Mouse (Mus musculus): ENCODE data around the gene Exosc7.

Exosc7 gene

DNA sequence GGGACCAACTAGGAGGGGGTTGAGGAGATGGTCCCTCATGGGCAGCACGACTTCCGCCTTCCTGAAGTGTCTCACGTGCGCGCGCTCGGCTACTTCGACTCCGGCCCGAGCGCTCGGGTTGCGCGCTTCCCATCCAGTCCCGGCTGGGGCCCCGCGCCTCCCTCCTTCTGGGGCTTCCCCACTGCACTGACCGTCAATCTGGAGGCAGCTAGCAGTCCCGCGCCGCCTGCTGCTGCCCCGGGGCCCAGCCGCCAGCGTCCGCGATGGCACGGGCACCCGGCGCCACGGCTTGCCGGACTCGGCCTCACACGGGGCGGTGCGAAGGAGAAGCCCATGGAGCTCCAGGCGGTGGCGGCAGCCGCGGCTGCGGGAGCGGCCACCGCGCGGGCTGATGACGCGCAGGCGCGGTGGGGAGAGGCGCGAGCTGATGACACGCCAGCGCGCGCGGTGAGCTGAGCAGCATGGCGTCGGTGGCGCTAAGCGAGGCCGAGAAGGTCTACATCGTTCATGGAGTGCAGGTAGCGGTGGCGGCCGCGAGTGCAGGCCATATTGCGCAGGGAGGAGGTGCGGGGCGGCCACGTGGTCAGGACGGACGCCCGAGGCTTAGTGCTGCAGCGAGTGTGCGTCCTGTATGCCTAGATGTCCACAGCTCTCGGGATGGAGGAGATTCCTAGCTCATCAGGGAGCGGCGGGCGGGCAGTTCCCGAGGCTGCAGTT is at the start of gene Exosc7, which contains the start of gene Zdhhc3:
Gene Exosc7 (plus strand): TSS at position 411 of the 717 bp plus-strand sequence.
Gene Zdhhc3 (minus strand): TSS at position 401 of the 717 bp plus-strand sequence.
- DNase-seq = peak; percentile 88

DNA sequence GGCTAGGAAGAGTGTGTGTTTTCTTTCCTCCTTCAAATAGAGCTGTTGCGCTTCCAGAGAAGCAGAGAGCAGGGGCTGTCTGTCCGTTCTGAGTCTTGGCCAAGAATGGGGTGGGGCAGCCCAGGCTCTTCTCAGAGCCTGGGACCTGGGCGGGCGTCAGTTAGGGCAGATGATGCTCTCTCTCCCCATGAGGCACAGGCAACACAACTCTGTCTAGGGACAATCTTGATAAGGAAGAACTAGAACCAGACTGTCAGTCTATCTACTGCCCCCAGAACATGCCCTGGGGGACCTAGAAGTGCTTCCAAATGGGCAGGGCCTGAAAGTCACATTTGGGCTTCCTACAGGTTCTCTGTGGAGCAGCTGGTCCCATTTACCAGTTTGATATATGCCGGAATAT is 33.9 kb upstream of the Exosc7 start:
- DNase-seq = no peak

DNA sequence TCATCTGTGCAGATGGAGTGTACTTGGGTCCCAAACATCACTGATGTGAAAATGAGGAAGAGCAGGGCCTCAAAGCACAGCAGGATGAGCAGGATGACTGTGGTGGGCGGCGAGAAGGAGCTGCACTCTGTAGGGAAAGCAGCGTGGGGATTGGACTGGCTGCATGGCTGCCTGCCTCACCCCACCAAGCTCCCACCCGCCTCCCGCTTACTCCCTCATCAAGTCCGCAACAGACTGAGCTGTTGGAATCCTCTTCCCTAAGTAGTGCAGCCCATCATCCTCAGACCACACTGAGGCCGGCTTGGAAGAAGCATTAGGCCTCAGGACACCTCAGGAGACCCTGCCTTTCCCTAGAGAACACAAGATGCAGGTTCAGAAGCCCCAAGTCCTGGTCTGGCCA is 32.7 kb upstream of the Exosc7 start:
- DNase-seq = no peak

DNA sequence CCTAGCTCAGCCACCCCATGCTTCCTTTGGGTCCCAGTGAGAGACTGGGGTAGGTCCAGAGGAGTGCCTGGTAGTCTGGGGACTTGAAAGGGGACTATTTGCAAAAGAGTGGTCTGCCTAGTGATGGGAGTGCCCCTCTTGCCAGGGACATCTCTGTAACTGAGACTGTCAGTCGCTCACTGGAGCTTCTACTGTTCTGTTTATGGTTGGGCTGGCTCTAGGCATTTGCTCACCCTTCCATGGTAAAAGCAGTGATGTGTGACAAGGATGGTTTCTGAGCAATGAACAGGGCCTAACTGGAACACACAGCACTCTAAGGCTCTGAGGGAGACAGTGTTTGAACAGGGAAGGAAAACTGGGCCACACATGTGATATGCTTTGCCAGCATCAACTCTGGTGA is 32.2 kb upstream of the Exosc7 start:
- DNase-seq = no peak

DNA sequence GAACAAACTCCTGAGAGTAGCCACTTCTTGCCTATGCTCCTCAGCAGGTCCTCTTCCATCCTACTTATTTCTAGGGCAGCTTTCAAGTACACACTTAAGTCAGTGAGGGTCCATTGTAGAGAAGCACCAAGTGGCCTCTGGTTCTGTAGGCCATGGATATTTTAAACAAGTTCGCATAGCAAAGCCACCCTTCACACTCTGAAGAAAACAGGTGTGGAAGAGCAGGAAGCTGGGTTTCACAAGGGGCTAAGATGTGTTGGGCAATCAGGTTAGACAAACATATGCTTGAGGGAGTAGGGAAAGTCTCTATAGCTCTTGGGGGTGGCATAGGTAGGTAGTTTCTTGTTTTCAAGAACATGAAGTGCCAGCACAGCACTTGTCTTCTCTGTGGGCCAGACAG is 27.6 kb upstream of the Exosc7 start:
- DNase-seq = no peak

DNA sequence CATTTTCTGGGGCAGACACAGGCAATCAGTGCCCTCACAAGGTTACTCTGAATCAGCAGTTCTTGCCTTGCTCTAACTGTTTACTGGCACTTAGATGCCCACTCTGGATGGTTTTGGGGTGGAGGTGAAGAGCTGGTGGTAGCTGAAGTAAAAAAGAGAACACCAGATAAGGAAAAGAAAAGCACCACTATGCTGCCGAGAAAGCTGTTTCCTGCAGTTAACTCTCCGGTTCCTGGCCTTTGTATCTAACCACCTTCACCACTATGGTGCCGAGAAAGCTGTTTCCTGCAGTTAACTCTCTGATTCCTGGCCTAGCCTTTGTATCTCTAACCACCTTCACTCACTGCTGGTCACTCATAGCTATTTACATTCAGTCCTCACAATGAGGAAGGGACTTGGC is 25.5 kb upstream of the Exosc7 start:
- DNase-seq = no peak

DNA sequence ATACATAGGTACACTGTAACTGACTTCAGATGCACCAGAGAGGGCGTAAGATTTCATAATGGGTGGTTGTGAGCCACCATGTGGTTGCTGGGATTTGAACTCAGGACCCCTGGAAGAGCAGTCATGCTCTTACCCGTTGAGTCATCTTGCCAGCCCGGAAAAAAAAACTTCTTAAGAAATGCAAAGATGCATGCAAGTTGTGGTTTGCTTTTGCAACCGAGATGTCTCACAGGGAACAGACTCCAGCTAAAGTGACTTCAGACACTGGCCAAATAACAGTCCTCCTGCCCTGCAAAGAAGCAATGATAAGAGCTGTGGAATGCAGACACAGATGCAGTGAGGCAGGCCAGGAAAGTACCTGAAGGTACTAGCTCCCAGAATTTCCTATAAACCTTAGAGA is 22.2 kb upstream of the Exosc7 start:
- no peak for DNase-seq

DNA sequence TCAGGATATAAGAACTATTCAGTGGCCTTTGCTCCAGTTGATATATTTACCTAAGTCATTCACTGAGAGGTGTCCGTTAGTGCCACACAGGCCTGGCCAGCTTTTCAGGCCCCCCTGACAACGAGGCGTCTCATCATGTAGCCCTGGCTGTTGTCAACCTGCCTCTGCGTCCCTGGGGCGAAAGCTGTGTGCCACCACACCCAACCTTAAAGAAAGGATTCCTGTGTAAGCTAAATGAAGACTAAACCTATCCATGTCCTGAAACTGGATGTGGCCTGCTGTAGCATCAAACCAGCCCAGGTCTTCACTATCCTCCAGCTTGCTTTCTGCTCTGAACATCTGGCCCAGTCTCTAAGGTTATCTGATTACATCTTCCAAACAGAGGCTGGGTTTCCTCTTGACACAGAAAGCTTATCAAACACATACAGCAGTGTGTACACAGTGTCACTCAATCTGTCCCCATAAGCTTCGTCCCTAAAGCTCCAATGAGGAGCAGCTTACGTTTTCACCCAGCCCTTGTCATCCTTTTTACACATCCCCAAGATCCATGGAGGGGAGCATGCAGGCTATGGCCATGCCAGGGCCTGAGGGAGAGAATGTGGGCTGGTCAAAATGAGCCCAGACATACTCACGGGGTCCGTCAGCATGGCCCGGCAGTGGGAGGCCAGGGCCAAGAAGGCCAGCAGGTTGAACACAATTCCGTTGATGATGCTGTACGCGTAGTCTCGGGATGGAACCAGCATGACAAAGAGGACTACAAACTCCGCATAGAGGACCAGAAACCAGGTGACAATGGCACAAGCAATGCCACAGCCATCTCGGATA is 13.2 kb upstream of the Exosc7 start:
- DNase-seq = no peak

DNA sequence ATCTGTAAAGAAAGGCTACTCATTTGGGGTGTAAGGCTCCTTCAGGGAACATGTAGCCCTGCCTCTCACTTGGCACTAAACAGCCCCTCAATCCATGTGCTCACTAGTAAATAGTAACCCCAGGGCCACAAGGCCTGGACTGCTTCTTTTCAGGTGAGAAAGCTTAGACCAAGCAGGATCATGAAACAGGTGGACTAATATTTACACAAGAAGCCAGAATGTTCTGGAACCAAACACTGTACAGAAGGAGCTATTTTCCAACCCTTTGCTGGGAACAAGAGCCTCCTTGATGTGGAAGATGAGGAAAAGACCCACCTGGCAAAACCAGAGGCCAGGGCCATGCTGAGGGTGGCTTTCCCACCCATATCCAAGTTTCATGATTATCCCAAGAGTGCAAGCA is 9.6 kb upstream of the Exosc7 start:
- DNase-seq = no peak

DNA sequence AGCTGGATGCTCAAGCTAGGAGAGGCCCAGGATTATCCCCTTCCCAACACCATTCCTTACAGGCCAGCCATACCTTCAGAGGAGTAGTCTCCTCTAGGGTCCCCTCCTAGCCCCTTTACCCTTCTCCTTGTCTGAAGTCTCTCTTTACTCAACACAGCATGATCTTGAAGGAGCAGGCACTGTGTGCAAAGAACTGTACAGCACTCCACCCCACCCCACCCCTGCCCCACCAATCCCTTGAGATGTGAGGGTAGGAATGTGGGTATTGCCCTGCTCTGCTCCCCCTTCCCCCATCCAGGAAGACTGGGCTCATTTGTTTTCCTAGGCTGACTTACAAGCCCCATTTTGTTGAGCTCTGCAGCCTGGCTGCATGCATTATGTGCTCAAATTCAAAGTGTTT is 8.7 kb upstream of the Exosc7 start:
- no peak for DNase-seq

DNA sequence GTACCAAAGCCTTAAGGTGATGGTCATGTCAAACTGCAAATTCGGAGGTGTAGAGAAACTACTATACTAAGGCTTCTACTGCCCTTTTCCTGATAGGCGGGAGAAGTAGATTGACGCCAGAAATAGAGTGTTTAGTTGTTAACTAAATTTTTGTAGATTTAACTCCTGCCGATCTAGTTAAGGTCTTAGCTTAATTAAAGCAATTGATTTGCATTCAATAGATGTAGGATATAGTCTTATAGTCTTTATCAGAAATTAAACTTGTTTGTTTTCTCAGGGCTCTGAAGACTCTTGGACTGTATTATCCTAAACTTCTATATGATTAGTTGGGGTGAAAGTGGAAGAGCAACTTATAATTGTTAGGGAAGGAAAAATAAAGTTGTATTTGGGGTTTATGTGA is 5.8 kb upstream of the Exosc7 start:
- DNase-seq = no peak

DNA sequence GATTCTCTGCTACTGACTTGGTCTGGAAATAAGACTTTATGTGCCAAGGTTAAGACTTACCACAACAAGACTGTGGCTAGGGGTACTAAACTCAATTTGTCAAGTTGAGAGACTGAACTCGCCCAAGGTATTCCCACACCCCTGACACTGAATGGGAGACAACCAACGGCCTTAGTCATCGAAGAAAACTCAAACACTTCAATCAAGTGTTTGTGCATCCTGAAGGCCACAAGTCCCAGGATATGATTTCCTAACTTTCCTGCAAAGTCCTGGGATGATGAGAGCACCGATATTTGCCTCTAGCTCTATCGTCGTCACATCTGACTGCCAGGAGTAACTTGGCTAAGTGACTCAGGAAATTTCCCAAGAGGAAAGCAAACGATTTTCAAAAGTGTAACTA is 3.8 kb upstream of the Exosc7 start:
- no peak for DNase-seq

DNA sequence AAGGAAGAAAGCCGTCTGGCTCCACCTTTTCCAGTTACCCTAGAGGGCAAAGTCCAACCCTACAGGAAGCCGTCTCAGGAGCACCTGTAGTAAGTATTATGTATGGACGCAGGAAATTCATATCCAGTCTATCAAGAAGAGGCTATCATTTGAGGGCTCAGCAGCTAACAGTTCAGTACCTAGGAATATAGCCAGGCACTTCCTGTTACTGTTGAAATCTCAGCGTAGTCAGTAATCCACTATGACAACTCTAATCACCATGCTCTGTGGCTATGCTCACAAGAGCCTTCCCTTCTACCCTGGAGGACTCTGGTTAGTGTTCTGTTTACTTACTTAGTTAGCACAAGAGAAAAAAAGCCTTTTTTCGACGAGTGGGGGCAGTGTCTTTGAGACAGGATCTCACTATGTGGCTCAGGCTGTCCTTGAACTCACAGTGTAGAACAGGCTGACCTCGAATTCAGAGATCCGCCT is 1.2 kb upstream of the Exosc7 start:
- no peak for DNase-seq

DNA sequence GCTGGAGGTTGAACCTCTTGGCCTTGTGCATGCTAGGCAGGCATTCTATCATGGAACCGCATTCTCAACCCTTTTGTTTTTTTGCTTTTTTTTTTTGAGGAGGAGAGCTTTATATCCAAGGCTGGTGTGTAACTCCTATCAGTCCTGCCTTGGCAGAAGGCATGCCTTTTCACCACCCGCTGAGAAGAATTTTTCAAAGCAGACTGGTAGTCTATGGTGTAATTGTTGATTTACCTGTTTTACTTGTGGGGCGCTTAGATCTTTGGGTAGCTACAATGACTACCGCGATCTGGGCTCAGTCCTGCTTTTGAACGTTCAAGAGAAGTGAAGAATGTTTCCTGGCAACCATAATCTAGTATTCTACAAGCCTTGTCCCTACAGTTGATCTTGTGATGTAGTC is 916 bp downstream of the Exosc7 start:
- DNase-seq = no peak

DNA sequence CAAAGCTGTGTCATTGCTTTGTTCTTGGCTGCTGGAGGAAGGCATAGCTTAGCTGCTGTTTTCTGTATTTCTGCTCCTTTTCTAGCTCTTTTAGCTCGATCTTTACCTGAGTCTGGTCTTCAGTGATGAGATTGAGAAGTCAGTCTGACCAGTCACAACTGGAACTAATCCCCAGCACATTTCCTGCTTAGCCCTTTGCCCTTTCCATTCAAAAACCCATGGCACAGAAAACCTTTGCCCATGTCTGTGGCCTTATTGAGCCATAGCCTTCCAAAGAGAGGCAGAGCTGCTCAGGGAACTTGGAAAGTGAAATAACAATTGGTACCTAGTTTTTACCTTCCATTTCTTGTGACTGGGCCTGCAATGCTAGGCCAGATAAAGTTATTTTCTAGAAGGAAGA is 2.6 kb downstream of the Exosc7 start:
- DNase-seq = no peak

DNA sequence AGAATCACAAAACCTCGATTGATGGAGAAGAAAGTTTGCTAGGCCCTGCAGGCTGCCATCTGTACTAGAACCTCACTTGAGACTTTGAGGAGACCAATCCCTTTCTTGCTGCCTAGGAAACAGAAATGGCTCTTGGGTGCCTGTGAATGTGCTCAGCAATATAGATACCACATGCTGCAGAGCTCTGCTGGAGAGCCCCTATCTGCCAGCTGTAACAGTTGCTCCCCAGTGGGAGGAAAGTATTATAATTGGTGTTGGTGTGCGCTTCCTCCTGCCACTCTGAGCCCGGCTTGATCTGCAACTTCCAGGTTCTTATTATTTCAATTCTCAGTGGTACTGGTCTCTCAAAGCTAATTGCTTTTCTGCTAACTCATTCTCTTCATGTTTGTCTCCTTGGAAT is 10.0 kb downstream of the Exosc7 start:
- DNase-seq = no peak

DNA sequence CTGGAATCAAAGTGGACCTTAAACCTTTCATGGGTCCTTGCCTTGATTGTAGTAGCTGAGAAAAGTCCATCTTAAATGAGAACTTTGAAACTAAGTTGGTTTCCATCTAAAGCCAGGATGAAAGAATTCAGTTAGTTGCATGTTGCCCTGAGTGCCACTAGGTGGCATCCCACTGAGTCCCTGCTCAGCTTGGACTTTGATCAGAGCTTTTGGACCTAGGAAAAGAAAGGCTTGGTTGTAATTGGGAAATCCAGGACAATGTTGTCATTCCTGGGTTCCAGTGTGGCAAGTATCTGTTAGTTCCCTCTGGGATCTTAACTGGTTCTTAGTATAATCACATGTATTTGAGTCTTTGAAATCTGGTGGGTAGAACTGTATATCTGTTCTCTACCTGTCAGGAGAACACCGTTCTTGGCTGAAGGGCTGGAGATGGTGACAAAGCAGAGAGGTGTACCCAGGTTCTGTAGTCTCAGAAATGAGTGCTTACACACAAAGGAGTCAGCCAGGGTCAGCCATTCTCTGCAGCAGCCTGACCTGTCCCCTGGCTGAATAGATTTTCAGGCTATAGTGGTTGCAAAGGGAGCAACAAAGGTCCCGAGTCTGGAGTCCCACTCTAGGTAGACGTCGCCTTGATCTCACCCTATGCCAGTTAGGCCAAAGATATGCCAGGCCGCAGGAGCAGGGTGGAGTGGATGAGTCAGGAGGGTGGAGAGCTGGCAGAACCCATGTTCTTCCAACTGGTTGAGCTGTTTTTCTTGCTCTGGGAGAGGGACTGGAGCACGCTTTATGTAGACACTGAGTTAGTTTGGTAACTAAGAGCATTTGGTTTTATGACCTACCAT is 10.8 kb downstream of the Exosc7 start:
- DNase-seq = peak; percentile 14

DNA sequence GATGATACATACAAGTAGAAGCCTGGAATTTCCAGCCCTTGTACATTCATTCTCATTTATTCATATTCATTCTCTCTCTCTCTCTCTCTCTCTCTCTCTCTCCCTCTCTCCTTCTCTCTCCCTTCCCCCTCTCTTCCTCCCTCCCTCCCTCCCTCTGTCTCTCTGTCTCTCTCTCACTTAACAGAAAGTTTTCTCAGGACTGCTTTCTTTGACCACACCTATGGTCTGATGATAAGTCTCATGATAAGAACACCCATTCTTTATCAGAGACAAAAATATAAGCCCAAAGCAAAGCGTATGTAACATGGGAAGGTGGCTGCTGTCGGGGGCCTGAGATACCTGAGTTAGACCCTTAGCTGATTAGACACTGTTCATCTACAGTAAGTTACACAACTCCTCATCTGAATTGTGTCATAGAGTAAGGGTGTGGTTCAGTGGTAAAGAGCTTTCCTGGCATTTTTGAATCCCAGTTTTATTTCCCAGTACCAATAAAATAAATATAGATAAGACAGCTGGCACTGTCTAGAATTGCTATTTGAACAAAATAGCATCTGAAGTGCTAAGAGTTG is 11.5 kb downstream of the Exosc7 start:
- DNase-seq = no peak

DNA sequence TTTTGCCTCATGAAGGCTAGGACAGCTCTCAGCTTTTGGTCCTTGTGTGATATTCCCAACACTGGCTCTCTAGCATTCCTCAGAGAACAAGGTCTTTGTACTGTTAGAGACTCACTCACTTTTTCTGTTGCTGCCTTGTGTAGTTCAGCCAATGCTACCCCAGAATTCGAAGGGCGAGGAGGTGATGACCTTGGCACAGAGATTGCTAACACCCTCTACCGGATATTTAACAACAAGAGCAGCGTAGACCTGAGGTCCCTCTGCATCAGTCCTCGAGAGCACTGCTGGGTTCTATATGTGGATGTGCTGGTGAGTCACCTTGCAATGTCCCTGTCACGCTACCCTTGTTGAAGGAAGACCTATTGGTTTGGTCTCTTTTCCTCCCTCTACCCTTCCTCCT is 14.6 kb downstream of the Exosc7 start:
- no peak for DNase-seq

DNA sequence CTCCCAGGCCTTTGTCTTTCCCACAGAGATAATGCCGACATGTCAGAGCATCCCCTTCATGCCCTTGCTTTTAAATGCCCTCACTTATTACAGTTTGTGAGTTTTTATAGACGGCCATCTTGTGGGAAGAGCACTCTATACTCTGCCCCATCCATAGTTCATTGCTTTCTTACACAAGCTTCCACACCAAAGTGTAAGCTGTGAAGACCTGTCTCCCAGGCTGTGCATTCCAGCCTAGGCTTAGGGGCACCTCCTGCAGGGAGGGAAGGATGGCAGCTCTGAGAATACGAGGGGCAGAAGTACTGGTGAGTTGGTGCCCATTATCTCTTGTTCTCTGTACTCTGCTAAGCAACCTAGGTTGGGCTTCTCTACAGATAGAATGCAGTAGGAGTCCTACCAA is 20.0 kb downstream of the Exosc7 start:
- DNase-seq = no peak

DNA sequence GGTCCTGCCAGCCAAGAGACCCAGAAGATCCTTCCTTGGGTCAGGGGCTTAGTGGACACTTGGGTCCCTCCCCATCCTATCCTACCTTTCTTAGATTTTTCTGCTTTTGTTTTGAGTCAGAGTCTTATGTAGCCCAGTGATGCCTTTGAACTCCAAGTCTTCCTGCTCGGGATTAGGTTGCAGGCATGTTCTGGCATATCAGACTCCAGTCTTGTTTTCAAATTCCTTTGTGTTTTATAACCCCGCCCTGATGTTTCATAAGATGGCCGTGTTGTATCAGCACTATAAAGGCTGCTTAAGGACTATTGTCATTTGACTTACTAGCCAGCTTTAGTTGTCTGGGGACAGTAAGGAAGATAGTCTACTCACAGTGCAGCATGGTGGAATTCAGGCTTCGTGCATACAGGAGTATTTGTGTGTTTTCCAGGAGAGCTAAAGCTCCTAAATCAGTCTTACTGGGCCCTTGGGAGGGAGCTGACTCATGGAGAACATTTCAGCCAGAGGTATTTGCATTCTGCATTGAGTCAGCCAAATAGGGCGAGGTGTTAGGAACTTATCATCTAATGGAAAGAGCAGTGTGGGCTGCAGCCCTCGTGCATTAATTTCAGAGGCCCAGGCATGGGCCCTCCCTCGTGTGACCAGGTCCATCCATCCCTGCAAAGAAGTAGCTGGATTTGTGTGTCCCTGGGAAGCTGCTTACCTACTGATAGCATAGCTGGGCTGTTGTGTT is 24.1 kb downstream of the Exosc7 start:
- no peak for DNase-seq

DNA sequence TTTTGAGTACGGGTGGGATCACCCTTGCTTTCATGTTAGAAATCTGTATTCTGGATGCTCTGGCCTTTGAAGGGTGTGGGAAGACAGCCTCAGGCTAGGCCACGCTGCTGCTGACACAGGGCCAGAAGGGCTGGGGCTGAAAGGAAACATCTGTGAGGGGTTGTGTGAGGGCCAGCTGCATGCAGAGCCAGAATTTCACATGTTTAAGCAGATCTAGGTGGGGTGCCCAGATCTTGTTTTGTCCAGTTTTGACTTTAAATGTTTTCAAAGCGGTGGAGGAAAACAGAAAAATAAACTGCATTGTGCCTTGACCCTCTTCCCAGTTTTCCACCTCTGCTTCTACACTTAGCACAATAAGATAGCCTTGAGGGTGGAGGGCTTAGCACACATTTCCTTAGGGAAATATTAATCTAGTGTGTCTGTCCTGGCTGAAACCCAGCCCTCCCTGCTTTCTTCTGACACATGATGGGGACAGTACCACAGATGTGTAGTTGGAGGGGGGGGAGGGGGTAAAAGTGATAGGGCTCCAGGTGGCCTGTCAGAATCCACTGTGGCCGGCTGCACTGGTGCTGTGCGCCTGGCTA is 26.0 kb downstream of the Exosc7 start:
- no peak for DNase-seq

Data from thymus, postnatal 14 days (tissue).